Mouse (Mus musculus): ENCODE measurements around the gene Rbm18. TPM values are rescaled to one million over a fixed set of nuclear protein-coding genes. Genes with fewer than 3 reads are reported as not detected.

Rbm18 gene
- polyA plus RNA-seq, 1 experiment from 2014 or later: 63.6 TPM

Other genes with a start within 250 kb of the Rbm18 start
- 0.94 and 1.0 TPM in 2 replicates for gene Ttll11, start 156.9 kb downstream of the Rbm18 start, polyA plus RNA-seq (2015; fragmentation: Nextera tagmentation; extraction: Ambion mirVana)
- gene Ndufa8, start 87.4 kb downstream of the Rbm18 start, polyA plus RNA-seq (2015; fragmentation: Nextera tagmentation; extraction: Ambion mirVana): 411 and 477 TPM in 2 replicates
- 0.24 and 0.34 TPM in 2 replicates for gene Morn5, start 87.3 kb downstream of the Rbm18 start, polyA plus RNA-seq (2015; fragmentation: Nextera tagmentation; extraction: Ambion mirVana)
- 1.5 and 2.2 TPM in 2 replicates for gene Lhx6, start 31.4 kb downstream of the Rbm18 start, polyA plus RNA-seq (2015; fragmentation: Nextera tagmentation; extraction: Ambion mirVana)
- gene Mrrf, start 384 bp downstream of the Rbm18 start, polyA plus RNA-seq (2015; fragmentation: Nextera tagmentation; extraction: Ambion mirVana): 32.4 and 38.6 TPM in 2 replicates
- gene Ptgs1, start 93.7 kb upstream of the Rbm18 start, polyA plus RNA-seq (2015; fragmentation: Nextera tagmentation; extraction: Ambion mirVana): 23.0 and 29.7 TPM in 2 replicates
- gene Olfr338, start 236.7 kb upstream of the Rbm18 start, polyA plus RNA-seq (2015; fragmentation: Nextera tagmentation; extraction: Ambion mirVana): 0.03 TPM in 1 of 2 replicates, not detected in the other